Mouse (Mus musculus) testis, postnatal 14 days (tissue): ENCODE results near the gene Ppm1n.

Experiments
- DNase-seq: peaks from one replicate; pipeline ENCODE4 v3.0.0; 2021; ENCODE audit warnings: low spot score

Gene Ppm1n

DNA sequence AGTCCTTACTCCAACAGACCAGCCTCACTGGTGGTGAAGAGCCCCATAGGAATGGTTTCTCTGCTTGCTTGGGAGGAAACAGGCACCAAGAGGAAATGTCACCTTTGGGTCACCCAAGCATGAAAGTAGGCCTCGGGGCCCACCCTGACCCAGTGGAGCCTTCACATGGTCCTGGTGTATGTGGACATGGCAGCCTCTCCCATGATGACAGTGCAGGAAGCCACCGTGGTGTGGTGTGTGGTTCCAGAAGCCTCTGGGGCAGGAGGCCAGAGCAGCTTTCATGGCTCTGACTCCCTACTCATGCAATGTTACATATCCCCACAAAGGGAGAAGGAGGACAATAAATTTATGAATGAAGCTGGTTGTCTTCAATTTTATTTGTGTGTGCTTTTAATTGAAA lies 32.4 kb downstream of the Ppm1n start:
- DNase-seq: no peak

DNA sequence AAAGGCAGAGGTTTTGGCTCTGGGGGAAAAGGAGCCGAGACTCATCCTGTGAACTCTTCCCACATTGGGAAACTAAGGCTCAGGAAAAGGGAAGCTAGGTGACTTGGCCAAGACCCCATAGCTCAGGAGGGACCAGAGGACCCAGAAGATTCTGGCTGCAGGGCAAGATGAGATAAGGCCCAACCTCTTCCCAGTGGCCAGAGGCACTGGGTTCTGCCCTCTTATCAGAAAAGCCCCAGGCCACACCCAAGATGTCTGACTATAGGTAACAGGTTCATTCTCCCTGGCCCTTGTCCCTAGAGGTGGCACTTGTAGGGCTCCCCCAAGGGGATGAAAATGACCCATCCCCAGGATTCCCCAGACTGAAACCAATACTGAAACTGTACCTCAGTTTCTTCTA lies 33.0 kb downstream of the Ppm1n start:
- DNase-seq: no peak

DNA sequence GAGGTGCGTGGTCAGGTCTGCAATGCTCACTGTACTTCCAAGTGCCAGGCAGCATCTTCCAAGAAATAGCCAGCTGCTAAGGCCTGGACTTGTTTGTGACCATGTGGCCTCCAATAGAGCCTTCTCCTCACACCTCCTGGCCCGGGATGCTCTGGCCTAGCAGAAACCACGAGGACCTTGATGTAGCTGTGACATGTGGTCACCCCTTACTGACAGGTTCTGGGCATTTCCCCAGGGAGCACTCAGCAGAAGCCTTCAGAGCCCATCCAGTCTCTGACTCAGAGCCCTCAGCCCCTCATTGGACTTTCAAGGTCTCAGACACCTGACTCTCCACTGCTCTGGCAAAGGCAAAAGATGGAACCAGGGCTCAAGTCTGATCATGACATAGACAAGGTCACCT lies 34.8 kb downstream of the Ppm1n start:
- no peak for DNase-seq

DNA sequence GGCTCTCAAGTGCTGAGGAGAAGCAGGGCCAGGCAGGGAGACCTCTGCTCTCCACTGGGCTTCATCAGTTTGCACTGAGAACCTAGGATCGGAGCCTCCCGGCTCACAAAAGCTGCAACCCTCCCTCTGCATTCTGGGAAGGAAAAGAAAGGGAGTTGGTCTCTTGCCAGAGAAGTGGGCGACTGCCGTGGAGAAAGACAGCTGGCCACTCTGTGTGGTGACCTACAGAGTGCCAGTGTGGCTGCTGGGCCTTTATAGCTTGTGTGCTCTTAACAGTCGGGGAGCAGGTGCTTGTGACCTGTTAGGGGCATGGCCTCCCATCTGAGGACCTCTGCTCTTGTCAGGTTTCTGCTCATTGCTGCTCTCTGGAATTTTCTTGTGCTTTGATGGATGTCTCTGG lies 36.0 kb downstream of the Ppm1n start:
- DNase-seq: no peak

DNA sequence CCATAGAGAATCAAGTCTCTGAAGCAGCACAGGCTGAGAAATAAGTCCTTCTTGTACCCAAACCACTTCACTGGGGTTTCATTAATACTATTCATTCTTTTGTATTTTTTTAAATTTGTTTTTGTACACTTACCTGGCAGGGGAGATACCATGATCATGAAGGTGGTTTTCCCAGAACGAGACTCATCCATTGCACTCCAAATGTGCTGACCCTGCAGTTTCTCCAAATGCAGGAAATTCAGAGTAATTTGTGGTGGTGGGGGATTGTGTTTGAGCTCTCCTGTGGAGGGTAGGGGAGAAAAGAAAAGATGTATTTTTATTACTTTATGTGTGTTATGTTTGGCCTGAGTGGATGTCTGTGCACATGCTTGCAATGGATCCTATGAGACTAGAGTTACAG lies 37.9 kb downstream of the Ppm1n start:
- DNase-seq: no peak

DNA sequence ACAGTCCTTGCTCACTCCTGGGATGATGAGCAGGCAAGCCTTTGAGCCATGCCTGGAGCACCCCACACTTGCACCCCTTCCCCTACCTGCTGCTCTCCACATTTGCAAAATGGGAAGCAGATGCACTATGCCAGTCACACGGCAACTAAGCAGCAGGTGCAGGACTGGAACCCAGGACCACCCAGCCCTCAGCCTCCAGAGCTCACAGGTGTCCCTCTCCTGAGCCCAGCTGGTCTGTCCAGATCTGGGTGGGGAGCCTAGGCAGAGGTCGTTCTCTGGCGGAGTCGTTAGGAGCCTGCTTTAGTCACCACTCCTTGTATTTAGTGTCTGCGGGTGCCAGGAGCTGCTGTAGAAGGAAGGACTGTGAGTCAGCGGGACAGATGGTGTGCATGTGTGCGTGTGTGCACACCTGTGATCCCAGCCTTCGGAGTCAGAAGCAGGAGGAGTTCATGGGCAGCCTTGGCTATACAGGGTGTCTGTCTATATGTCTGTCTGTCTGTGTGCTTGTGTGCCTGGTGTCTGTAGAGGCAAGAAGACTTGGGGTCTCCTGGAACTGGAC lies 38.9 kb downstream of the Ppm1n start:
- no peak for DNase-seq

DNA sequence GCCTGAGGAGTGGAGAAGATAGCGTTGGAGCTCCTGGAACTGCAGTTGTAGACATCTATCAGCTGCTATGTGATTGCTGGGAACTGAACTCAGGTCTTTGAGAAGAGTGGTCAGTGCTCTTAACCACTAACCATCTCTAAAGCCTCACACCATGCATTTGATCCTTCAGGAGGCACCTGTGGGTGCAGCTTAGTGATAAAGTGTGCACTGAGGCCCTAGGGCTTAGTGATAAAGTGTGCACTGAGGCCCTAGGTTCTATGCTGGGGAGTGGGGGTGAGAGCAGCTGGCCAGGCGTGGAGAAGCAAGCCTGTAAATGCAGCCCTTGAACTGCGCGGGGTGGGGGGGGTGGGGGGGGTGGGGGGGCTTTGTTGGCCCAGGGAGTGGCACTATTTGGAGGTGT lies 39.9 kb downstream of the Ppm1n start:
- DNase-seq: no peak

DNA sequence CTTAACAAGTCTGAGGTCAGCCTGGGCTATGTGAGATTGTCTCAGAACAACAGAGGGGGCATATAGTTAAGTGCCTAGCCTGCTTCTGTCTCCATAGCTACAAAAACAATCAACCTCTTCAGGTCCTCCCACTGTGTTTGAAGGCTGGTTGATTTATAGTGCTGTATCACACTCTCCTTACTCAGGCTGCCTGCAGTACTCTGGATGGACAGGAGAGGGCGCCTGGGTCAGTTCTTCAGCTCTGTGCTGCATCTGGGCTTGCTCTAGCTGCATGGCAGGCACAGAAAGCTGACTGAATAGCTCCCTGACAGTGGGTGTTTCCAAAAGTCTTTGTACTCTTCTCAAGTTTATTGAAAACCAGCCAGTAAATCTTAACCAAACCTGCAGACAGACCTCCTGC lies 40.4 kb downstream of the Ppm1n start:
- DNase-seq: peak; percentile 67

DNA sequence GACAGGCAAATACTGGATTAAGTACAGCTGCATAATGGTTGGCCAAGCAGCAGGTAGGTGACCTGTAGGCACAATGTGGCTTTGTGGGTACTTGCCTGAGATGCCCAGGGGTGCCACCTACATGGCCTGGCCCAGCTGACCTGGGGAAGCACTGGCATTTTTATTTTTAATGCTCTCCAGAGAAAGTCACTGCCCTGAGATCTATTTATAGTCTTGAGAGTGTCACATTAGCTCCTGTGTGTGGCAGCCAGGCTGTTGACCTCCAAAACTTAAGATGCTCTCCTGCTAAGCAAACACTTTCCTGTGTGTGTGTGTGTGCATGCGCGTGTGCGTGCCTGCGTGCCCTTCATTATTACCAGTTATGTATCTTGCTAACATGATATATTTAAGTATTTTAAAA lies 41.5 kb downstream of the Ppm1n start:
- DNase-seq: no peak

DNA sequence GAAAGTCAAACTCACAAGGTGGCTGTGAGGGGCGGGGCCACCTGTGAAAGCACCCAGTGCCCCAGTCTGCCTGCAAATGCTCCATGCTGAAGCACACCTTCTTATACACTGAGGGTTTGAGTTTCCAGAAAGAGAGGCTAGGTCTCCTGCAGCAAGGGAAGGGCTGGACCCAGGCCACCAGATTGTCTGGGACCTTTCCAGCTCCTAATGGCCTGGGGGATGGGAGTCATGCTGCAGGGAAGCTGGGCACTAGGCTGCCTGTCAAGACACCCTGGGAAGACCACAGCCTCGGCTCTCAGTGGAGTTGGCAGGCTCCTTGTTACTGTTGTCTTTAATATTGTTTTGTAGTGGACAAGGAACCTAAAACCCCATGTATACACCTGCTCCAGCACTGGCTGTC lies 43.5 kb downstream of the Ppm1n start:
- no peak for DNase-seq

DNA sequence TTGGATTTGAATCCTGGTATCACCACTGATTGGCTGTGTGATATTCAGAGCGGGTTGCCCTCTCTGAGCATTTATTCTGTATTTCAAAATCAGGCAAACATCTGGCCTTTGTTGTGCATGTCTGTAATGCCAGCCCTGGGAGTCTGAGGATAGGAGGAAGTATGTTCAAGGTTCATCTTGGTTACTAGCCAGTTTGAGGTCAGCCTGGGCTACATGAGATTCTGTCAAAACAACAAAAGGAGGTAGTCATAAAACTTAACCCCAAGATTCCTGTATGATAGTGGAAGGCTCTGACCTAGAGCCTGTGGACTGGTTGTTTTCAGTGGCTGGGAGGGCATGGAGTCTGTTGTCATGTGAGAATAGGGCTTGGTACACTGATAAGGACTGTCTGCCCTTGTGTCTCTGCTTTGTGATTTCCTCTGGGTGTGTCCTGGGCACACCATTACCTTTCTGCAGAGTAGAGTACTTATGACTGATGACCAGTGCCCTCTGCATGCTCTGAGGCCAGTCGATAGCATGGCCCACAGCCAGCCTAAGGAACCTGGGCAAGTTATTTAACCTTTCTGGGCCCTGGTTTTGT lies 44.7 kb downstream of the Ppm1n start:
- DNase-seq: no peak

DNA sequence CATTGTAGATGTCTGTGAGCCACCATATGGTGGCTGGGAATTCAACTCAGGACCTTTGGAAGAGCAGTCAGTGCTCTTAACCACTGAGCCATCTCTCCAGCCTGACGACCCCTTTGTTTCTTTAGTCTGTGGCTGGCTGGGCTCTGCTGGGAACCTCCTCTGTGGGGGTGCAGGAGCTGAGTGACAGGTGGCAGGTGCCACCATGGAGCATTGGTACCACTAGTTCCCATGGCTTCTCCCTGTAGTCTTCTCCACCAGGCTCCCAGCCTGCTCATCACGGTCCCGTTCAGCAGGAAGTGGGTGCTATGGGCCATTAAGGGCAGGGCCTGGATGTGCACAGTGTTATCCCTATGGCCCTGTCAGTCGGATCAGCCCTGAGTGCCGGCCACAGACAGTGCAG lies 45.2 kb downstream of the Ppm1n start:
- DNase-seq: no peak

DNA sequence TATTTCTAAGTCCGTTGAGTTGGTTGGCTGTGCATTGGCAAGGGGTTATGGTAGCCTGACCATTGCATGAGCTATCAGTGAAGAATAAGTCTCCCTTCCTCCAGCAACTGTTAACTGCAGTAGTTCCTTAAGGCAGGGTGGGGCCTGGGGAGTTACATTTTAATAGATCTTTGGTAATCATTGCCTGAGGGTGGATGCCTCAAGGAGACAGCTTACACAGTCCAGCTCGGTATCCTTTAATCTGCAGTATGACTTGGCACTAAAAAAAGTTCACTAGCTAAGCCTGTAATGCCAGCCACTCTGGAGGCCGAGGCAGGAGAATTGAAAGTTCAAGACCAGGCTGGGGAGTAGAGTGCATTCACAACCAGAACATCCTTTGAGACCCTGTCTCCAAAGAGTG lies 48.0 kb downstream of the Ppm1n start:
- DNase-seq: no peak

DNA sequence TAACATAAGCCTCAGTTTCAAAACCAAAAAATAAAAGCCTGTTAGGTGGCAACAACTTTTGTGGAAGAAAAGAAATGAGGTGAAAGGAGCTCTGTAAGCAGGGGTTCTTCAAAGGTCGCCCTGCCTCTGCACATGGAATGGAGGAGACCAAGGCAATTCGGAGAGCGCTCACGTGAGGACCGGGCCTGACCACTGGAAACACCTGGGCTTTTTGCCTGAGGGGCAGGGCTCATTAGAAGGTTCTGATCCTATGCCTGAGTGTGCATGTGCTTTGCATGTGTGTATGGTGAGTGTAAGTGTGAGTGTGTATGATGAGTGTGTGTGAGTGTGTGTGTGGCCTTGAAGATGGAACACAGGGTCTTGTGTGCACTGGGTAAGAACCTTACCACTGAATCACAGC lies 49.0 kb downstream of the Ppm1n start:
- no peak for DNase-seq

DNA sequence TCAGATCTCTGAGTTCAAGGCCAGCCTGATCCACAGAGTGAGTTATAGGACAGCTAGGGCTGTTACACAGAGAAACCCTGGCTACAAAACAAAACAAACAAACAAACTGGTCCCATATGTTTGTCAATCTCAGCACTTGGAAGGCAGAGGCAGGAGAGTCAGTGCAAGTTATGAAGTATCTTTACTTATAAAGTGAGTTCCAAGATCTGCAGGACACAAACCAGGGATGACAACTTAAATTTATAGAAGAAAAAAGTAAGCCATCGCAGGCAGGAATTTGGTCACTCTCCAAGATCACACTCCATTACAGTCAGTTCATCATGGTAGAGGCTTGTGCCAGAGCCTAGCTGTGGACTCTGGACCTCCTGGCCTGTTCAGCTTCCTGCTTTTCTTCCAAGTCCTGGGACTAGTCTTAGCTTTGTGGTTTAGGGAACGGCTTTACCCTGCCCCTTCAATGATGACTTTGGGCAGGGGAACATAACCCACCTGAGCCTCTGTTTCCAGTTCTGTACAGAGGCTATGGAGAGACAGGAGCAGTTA lies 49.8 kb downstream of the Ppm1n start:
- no peak for DNase-seq

DNA sequence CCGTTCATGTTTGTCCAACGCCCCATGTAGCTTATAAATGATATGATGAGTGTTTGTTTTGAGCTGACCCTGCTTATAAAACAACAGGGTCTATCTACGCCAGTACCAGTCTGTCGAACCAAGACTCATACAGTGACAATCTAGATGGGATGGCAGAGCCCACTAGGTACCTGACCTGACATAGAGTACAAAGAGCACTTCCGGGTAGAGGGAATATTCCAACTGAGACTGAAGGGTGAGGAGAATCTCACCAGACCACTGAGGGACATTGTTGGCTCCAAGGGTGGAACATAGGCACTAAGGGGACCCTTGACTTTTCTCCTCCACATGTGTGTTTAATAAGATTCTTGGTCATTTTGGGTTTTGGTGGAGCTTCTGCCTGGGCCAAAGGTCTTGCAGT lies 50.5 kb downstream of the Ppm1n start:
- DNase-seq: no peak

DNA sequence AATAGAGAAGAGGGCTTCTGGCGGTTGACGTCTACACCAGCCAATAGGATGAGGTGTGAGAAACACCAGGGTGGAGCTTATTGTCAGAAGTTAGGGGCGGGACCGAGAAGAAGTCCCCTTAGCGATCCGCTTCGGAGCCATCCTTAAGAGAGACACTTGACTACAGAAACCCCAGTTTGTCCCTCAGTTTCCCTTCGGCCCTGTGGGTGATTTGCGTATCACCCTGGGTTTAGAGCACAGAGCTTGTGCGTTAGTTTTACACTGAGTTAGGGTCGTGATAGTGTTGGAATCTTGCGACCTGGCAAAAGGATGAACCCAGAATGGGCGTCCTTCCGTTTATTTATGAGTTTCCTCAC lies 51.1 kb downstream of the Ppm1n start:
- no peak for DNase-seq

DNA sequence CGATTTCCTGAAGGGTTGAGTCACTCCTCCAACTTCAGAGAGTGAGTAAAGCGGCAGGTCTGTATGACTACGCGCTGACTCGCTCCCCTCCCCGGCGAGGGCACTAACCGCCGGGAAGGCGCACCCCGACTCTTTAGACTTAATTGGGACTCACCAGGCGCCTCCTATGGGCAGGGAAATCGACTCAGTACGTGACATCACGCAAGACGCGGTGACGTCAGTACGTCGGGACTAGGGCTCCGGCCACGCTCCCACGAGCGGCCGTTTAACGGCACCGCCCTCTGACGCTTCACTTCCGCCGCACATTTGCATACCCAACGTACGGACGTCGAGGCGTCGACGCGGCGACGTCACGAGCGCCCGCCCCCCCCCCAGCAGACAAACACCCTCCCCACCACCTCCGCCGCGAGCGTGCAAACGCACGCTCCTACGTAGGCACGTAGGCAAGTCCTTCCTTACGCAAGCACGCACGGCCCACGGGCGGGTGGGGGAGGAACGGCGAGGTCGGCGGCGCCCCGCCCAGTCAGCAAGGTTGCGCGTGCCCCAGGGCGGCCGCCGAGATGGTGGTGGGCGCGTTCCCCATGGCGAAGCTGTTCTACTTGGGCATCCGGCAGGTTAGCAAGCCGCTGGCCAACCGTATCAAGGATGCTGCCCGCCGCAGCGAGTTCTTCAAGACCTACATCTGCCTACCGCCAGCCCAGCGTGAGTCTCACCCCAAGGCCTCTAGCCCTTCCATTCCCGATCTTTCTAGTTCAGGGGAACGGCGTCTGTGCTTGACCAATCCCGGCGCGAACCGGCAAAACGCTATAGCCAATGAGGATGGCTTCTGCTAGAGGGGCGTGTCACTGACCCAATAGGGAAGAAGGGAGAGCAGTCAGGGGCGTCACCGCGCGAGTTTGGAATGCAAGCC lies 51.7 kb downstream of the Ppm1n start, which contains the start of gene Opa3:
TSS of gene Opa3 (plus strand) at position 452 of the 910 bp plus-strand sequence.
- peak; percentile 100 for DNase-seq

DNA sequence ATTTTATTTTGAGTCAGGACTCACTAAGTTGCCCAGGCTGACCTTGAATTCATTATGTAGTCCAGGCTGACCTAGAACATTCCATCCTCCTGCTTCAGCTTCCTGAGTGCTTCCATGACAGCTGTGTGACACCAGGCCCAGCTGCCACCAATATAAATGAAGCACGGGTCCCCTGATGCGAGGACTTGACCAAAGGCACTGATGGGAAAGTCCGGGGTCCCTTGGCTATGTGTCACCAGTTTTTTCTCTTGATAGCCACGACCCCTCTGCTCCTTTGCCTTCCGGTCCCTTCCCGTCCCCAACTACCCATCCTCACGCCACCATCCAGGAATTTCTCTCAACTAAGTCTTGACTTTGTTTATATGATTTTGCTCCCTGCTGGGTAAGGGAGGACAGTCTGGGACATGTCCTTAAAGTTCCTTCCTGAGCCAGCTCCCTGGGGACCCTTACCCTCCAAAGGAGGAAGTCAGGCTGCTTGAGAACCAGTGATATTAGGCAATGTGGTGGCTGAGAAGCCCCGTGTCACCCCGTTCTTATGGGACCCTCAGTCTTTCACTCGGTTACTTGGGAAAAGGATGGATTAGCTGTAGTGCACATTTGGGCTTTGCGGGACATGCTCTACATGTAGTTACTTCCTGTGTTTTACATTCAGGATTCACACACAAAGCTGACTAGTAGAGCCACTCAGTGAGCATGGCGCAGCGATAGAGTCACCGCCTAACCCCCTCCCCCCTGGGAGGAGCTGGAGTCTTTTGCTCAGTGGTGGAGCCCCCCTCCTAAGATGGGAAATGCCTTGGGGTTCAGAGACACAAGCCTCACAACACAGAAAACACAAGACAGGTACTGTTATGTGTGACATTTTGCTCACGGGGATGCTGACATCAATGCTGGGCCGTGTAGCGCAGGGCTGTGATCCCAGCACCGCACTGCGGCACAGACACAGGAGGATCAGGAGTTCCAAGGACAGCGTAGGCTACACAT lies 52.8 kb downstream of the Ppm1n start:
- no peak for DNase-seq
